Mouse (Mus musculus) cortical plate, adult 2 months (tissue): Measurements from ENCODE around the gene Ptprd.

Source experiments
- CTCF ChIP-seq: fragments of 200-500 bp; IDR thresholded peaks from 2 replicates; pipeline ENCODE4 v1.5.1; 2011; ENCODE audit warnings: mild to moderate bottlenecking, control low read depth, low read length; ENCODE audit not compliant: insufficient read depth; ENCODE audit errors: extremely low read depth
- POLR2A ChIP-seq: fragments of 200-500 bp; IDR thresholded peaks from 2 replicates; pipeline ENCODE4 v1.6.1; 2011; ENCODE audit warnings: mild to moderate bottlenecking, low read length, control low read depth; ENCODE audit not compliant: insufficient read depth; ENCODE audit errors: extremely low read depth

- TF ChIP-seq CTCF (no peak), POLR2A (no peak)
Measured at GRCm38 (mm10) chr4:77110894-77111293, 1100.9 kb downstream of the Ptprd start.
